Mouse (Mus musculus) E14TG2a.4 (cell line): ENCODE measurements at regions not wholly inside any gene's neighbourhood (a gene's known extent, or its start where the extent isn't known, plus 50 kb on each side); places are given as distances from the start of the nearest gene placed in this dataset.
A peak's percentile ranks its signal among the peaks of the same experiment; 100 is the strongest.

ENCODE experiments used
- H3K27me3 ChIP-seq: 2 replicates; pipeline ENCODE4 v1.6.1; 2014; ENCODE audit warnings: low read length, control low read depth; ENCODE audit not compliant: insufficient read depth
- H3K36me3 ChIP-seq: 2 replicates; pipeline ENCODE4 v1.6.1; 2014; ENCODE audit warnings: low read length, control low read depth; ENCODE audit not compliant: insufficient read depth
- H3K4me1 ChIP-seq: replicated peaks from 2 replicates; pipeline ENCODE4 v1.6.1; 2014; ENCODE audit warnings: low read depth, low read length, control low read depth
- H3K4me3 ChIP-seq: replicated peaks from 2 replicates; pipeline ENCODE4 v1.5.1; 2014; ENCODE audit warnings: mild to moderate bottlenecking, low read length
- H3K9me3 ChIP-seq: 2 replicates; pipeline ENCODE4 v1.6.1; 2014; ENCODE audit warnings: low read length, control low read depth
- CTCF ChIP-seq: conservative IDR thresholded peaks from 2 replicates; pipeline ENCODE4 v1.5.1; 2014; ENCODE audit warnings: low read length
- NANOG ChIP-seq: IDR thresholded peaks from 2 replicates; pipeline ENCODE4 v1.6.1; 2014; ENCODE audit warnings: borderline replicate concordance, low read length, mixed read lengths
- POU5F1 ChIP-seq: IDR thresholded peaks from 2 replicates; pipeline ENCODE4 v1.6.1; 2014; ENCODE audit warnings: low read length, borderline replicate concordance

DNA sequence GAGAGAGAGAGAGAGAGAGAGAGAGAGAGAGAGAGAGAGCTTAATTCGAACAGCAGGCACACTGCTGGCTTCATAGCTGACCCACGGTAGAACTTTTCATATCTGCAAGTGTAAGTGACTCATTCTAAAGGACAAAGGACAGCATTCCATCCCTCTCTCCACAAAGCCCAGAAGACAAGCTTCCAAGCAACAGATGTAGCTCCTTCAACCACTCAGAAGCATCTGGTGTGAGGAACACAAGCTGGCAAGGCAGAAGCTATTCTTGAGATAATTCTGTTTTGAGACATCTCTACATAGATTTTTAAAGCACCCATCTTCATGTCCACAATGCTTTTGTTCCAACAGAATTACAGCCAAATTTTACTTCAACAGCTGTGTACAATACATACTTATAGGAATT lies 294.2 kb upstream of the Gria1 start:
- TF ChIP-seq NANOG = no peak
- no peak for TF ChIP-seq CTCF
- no peak for TF ChIP-seq POU5F1
- no peak overlapping the region for H3K4me3 ChIP-seq
- no peaks in the 10 kb centered on the region for H3K36me3 ChIP-seq
- H3K27me3 ChIP-seq = 0 out of 2 replicates have a peak, but pooled peaks cover 2% of the 10 kb centered on the region
- H3K9me3 ChIP-seq = peaks cover 5% of the 10 kb centered on the region
- H3K4me1 ChIP-seq = no peaks in the 10 kb centered on the region

DNA sequence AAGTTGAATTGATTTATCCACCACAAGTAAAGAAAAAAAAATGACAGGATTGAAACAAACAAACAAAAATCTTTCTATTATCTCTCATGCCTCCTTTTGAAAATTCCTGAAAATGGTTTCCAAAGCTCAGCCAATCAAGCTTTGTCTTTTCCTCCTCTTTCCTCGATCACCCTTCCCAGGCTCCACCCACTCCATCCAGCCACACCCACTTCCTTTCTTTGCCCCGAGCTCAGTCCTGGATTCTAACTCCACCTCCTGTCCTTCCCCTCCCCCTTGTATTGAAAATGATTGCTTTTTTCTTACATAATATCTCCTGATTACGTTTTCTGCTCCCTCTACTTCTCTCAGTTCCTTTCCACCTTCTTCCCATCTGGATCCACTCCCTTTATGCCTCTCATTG lies 286.0 kb upstream of the Gria1 start:
- Histone ChIP-seq H3K4me1 (no peaks in the 10 kb centered on the region), H3K9me3 (peaks cover 9% of the 10 kb centered on the region), H3K27me3 (0 out of 2 replicates have a peak, but pooled peaks cover 2% of the 10 kb centered on the region), H3K4me3 (no peak overlapping the region), H3K36me3 (no peaks in the 10 kb centered on the region)
- TF ChIP-seq CTCF = no peak
- TF ChIP-seq POU5F1 = no peak
- no peak for TF ChIP-seq NANOG

DNA sequence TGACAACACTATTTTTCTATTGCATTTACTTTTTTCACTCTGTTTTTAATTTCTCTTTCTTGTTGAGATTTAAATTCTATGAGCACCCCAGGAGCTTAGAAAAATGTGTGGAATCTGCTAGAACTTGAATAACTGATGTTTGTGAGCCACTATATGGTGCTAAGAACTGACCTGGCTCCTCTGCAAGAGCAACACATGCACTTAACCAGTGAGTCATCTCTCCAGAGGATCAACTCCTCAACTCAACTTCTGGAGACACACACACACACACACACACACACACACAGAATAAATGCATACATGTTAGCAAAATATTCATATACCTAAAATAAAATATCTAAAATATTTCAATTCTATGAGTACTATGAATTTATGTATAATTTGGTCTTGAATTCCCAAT lies 285.0 kb upstream of the Gria1 start:
- TF ChIP-seq NANOG (no peak), CTCF (no peak), POU5F1 (no peak)
- no peak overlapping the region for H3K4me3 ChIP-seq

DNA sequence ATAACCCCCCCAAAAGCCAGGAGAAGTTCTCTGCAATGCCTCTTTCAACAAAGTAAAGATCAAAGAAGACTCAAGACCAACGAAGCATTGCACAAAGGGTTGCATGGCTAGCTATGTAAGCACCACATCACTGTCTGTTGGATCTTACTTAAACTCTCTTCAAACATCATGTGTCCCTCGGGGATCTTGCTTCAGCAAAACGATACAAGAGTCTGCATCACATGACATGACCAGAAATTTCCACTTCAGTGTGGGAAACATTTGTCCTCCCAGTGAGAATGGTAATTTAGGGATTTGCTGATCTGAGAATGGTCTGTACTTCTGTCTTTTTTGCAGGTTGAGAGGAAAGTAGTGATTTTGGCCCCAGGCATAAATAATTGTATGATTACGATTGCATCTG lies 283.6 kb upstream of the Gria1 start:
- Histone ChIP-seq H3K36me3 (no peaks in the 10 kb centered on the region), H3K9me3 (peaks cover under 1% of the 10 kb centered on the region; the same call in 1 of the 2 replicates), H3K4me1 (no peaks in the 10 kb centered on the region), H3K27me3 (no peaks in the 10 kb centered on the region), H3K4me3 (no peak overlapping the region)
- no peak for TF ChIP-seq NANOG
- no peak for TF ChIP-seq CTCF
- TF ChIP-seq POU5F1 = no peak

More for the DNA sequence above, 285.0 kb upstream of the Gria1 start:
- no peaks in the 10 kb centered on the region for H3K4me1 ChIP-seq
- no peaks in the 10 kb centered on the region for H3K36me3 ChIP-seq
- no peaks in the 10 kb centered on the region for H3K27me3 ChIP-seq
- peaks cover 9% of the 10 kb centered on the region for H3K9me3 ChIP-seq

DNA sequence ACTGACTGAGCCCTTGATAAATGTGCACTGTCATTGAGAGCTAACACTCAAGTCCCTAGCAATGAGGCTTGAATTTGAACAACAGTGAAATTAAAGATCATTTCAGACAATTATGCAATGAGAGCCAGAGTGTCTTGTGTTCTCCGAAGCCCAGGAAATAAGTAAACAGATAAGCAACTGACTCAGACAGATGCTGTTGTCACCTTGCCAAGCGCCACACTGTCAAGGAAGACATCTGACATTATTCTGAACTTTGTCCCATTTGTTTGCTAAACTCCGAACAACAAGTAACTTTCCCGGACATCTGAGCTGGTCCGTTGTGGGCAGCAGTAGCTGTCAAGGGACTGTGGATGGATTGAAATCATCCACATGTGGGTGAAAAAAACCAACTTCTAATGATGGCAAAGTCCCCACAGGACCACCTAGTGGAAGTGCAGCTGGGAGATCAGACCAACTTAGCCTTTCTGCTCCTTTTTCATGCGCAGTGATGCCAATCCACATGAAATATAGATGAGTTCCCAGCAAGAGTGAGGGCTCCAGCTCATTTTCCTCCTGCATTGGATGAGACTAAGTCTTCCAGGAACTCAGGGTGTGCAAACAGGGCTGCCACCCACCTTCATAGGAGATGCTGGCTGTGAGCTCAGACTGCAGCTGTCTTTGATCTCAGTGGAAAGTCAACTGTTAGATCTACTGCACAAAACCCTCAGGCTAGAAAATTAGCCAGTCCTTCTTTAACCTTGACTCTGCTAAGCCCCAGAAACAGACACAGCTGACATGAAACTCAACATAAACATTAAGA lies 282.8 kb upstream of the Gria1 start:
- no peaks in the 10 kb centered on the region for H3K9me3 ChIP-seq
- H3K36me3 ChIP-seq = no peaks in the 10 kb centered on the region
- TF ChIP-seq NANOG (no peak), POU5F1 (no peak), CTCF (no peak)
- H3K4me3 ChIP-seq = no peak overlapping the region
- no peaks in the 10 kb centered on the region for H3K4me1 ChIP-seq
- H3K27me3 ChIP-seq = no peaks in the 10 kb centered on the region

DNA sequence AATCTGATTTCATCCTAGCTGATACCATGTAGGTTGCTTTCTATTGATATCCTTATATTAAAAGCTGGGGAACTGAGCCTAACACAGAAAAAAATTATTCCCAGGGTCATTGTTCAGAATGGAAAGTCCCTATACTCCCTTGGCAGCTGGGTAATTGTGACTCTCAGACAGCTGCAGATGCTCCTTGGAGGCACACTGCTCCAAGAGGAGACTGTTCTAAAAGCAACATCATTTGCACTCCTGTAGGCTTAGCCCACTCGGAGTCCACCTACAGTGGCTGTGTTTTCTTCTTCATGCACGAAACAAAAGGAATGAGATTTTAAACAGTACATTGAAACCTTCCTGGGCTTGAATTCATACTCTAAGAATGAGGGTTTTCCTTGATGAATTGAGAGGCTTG lies 269.3 kb upstream of the Gria1 start:
- TF ChIP-seq NANOG (no peak), POU5F1 (no peak), CTCF (no peak)
- Histone ChIP-seq H3K36me3 (no peaks in the 10 kb centered on the region), H3K4me3 (no peak overlapping the region), H3K9me3 (no peaks in the 10 kb centered on the region), H3K4me1 (0 out of 2 replicates have a peak, but pooled peaks cover 3% of the 10 kb centered on the region), H3K27me3 (no peaks in the 10 kb centered on the region)

DNA sequence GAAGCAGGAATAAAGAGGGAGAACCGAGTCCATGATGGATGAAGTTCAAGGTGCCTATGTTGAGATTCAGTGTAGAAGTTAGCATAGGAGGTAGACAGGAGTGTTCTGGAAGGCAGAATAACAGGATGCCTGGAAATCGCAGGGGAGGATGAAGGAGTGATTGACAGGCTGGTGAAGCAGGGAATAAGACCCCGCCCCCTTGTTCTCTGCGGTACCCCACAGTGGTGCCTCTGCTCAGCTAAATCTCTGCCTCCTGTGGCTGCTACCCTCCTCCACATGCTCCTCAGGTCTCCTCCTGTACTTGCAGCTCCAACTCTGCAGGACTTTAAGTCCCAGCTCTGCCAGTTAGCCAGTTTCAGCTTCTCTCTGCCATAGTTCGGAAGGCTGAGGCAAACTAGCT lies 261.2 kb upstream of the Gria1 start:
- Histone ChIP-seq H3K9me3 (no peaks in the 10 kb centered on the region), H3K27me3 (peaks cover 9% of the 10 kb centered on the region)

DNA sequence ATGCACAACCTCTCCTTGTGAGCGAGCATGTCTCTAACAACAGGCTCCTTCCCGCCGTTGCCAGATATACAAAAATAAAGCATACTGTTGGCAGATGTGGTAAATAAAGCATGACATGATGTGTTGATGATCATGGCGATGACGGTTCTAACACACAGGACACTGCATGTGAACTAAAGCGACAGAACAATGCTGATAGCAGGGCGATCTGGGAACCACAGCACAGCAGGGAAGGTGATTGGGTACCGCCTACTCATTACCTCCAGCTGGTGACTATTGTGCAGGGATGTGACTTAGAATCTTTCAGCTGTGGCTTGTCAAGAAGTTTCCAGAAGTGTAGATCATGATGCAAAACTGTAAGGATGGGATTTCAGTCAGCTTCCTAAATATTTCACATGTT lies 260.5 kb upstream of the Gria1 start:
- Histone ChIP-seq H3K4me3 (0 out of 2 replicates have a peak overlapping the region, but pooled peaks have one; percentile 7), H3K36me3 (no peaks in the 10 kb centered on the region), H3K27me3 (peaks cover 9% of the 10 kb centered on the region), H3K9me3 (no peaks in the 10 kb centered on the region), H3K4me1 (peaks cover 11% of the 10 kb centered on the region)
- no peak for TF ChIP-seq CTCF
- no peak for TF ChIP-seq NANOG
- no peak for TF ChIP-seq POU5F1

More for the DNA sequence above, 261.2 kb upstream of the Gria1 start:
- H3K4me1 ChIP-seq = peaks cover 12% of the 10 kb centered on the region
- no peak for TF ChIP-seq POU5F1
- H3K4me3 ChIP-seq = no peak overlapping the region
- no peaks in the 10 kb centered on the region for H3K36me3 ChIP-seq

DNA sequence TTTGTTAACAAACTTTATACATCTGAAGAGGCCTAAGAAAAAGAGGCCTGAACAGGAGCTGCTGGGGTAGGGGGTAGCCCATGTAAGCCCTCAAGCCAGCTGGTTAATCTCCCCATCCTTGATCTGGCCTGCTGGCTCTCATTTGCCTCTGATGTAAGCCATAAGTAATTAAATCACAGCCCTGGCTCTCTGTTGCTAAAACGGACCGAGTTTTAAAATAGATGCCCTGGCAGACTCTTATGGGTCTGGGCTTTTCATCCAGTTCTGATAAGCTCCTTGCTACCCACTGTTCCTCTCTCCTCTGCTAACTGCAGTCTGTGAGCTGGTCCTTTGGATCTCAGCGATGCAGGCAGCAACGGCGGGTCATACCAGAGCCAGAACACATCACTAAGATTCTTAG lies 259.3 kb upstream of the Gria1 start:
- H3K27me3 ChIP-seq = peaks cover 9% of the 10 kb centered on the region
- no peak overlapping the region for H3K4me3 ChIP-seq
- no peak for TF ChIP-seq CTCF
- TF ChIP-seq POU5F1 = no peak
- TF ChIP-seq NANOG = no peak
- no peaks in the 10 kb centered on the region for H3K9me3 ChIP-seq
- H3K36me3 ChIP-seq = no peaks in the 10 kb centered on the region
- H3K4me1 ChIP-seq = peaks cover 11% of the 10 kb centered on the region
